Comparison of ENCODE assay signal across 13 mouse cellular contexts in the genomic region with DNA sequence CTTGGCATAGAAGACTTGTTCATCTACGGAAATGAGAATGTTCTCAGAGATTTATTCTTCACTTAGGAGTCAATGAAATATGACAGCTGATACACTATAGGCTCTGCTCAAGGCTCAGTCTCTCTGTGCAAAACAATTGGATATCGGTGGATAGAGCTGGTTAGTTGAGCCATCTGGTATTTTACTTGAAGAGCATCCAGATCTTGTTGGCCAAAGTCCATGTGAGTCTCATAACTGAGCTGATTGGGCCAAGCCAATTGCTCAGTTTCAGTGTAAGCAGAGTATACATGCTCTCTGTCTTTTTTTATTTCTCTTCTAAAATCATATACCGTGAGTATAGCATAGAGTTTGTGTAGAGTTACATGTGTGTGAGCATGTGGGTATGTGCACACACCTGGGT.
DNase-seq lines count a peak whose midpoint lies in the region; ATAC-seq and TF ChIP-seq lines count a peak whose summit lies in the region.
"Had no signal": no experiment of that assay in that cellular context is flagged by ENCODE, and none has a peak within 500 bp of the region (broad histone marks: within the 10 kb centered on the region; RNA-seq: fewer than 3 reads in every experiment).

No protein-coding gene starts in this region.

- no peak for ATAC-seq in heart, embryonic 12.5 days (ENCODE audit: insufficient number of reproducible peaks, low FRiP score)
- ATAC-seq in limb, embryonic 14.5 days (ENCODE audit: low FRiP score, low read depth): no peak
- ATAC-seq in erythroblast, adult 5-6 weeks (replicated peaks; ENCODE audit: low FRiP score, poor library complexity, severe bottlenecking): no peak

- TF ChIP-seq POLR2A in limb, embryonic 14.5 days (IDR thresholded peaks at IDR 0.05; ENCODE audit: borderline replicate concordance, extremely low read depth, insufficient read depth, insufficient read length): no peak

- no peaks in the 10 kb centered on the region for H3K9me3 ChIP-seq in heart, embryonic 12.5 days (replicated peaks)
- H3K9me3 ChIP-seq in limb, embryonic 14.5 days (ENCODE audit: control insufficient read depth, low read length): no peaks in the 10 kb centered on the region
- no peaks in the 10 kb centered on the region for H3K9me3 ChIP-seq in limb, embryonic 10.5 days (replicated peaks)
- H3K9me3 ChIP-seq: limb, embryonic 13.5 days had no signal

- H3K4me3 ChIP-seq in heart, embryonic 12.5 days: no peak overlapping the region
- H3K4me3 ChIP-seq in limb, embryonic 14.5 days (replicated peaks; ENCODE audit: low read length): no peak overlapping the region
- H3K4me3 ChIP-seq in limb, embryonic 10.5 days: no peak overlapping the region
- H3K4me3 ChIP-seq: limb, embryonic 13.5 days had no signal

- H3K9ac ChIP-seq in heart, embryonic 12.5 days: no peak overlapping the region
- H3K9ac ChIP-seq in limb, embryonic 14.5 days (ENCODE audit: low read depth, low read length, severe bottlenecking): no peak overlapping the region
- H3K9ac ChIP-seq: hindbrain, embryonic 14.5 days; limb, embryonic 13.5 days had no signal

- DNase-seq in heart, adult 11 months: peak; percentile 84
- peak; percentile 77 for DNase-seq in limb, embryonic 14.5 days (ENCODE audit: low spot score)
- DNase-seq in limb, embryonic 10.5 days (ENCODE audit: low spot score): no peak
- DNase-seq in adipocyte (ENCODE audit: low spot score): peak; percentile 58
- peak; percentile 38 for DNase-seq in heart, postnatal 4 days
- DNase-seq in cerebellum, postnatal 4 days (ENCODE audit: low spot score in 2 of 2): no peak
- DNase-seq: cerebellum, adult 9-11 months; gastrocnemius, postnatal 10 days; thymus, postnatal 25 days had no signal

- H3K27me3 ChIP-seq in heart, embryonic 12.5 days (replicated peaks): no peaks in the 10 kb centered on the region
- H3K27me3 ChIP-seq in limb, embryonic 14.5 days (ENCODE audit: control insufficient read depth, insufficient read depth, low read length): no peaks in the 10 kb centered on the region
- H3K27me3 ChIP-seq in limb, embryonic 10.5 days (ENCODE audit: low read depth, poor library complexity, severe bottlenecking): no peaks in the 10 kb centered on the region
- H3K27me3 ChIP-seq: limb, embryonic 13.5 days had no signal

- H3K36me3 ChIP-seq in heart, embryonic 12.5 days: no peaks in the 10 kb centered on the region
- no peaks in the 10 kb centered on the region for H3K36me3 ChIP-seq in limb, embryonic 14.5 days (ENCODE audit: control insufficient read depth, insufficient read depth, low read length)
- H3K36me3 ChIP-seq in limb, embryonic 10.5 days: no peaks in the 10 kb centered on the region
- H3K36me3 ChIP-seq: limb, embryonic 13.5 days had no signal

- WGBS in heart, embryonic 12.5 days: 78% methylated on average over 3 of the region's 3 CpGs
- WGBS in limb, embryonic 14.5 days: 73% methylated on average over 3 of the region's 3 CpGs
- WGBS in limb, embryonic 10.5 days: 92% methylated on average over 3 of the region's 3 CpGs

- no peak overlapping the region for H3K27ac ChIP-seq in heart, embryonic 12.5 days (ENCODE audit: poor library complexity, severe bottlenecking)
- H3K27ac ChIP-seq in limb, embryonic 14.5 days (replicated peaks; ENCODE audit: low read depth, low read length): no peak overlapping the region
- no peak overlapping the region for H3K27ac ChIP-seq in limb, embryonic 10.5 days
- H3K27ac ChIP-seq: hindbrain, embryonic 14.5 days; limb, embryonic 13.5 days had no signal

- no peak overlapping the region for H3K4me2 ChIP-seq in heart, embryonic 12.5 days
- H3K4me2 ChIP-seq in limb, embryonic 14.5 days (replicated peaks; ENCODE audit: low read depth, low read length, severe bottlenecking): no peak overlapping the region
- H3K4me2 ChIP-seq: hindbrain, embryonic 14.5 days; limb, embryonic 13.5 days had no signal

- no peaks in the 10 kb centered on the region for H3K4me1 ChIP-seq in heart, embryonic 12.5 days (replicated peaks)
- no peaks in the 10 kb centered on the region for H3K4me1 ChIP-seq in limb, embryonic 14.5 days (ENCODE audit: control insufficient read depth, insufficient read depth, low read length)
- peaks cover 21% of the 10 kb centered on the region for H3K4me1 ChIP-seq in limb, embryonic 10.5 days
- H3K4me1 ChIP-seq: limb, embryonic 13.5 days had no signal

Comparison
In these comparisons a context has a peak if more than half of its experiments do, and no peak if none do; other contexts are left out.
1. DNase-seq: peak in heart, adult 11 months (single experiment), limb, embryonic 14.5 days (single experiment), adipocyte (single experiment) and heart, postnatal 4 days (single experiment); none in limb, embryonic 10.5 days (single experiment) and cerebellum, postnatal 4 days (0 of 2).